Mouse (Mus musculus) thymus, adult 2 months (tissue): Measurements from ENCODE around the gene Adar. TPM values are rescaled to one million over a fixed set of nuclear protein-coding genes. Genes with fewer than 3 reads are reported as not detected.

Experiments
- DNase-seq: peaks from one replicate; pipeline ENCODE4 v3.0.0; 2021
- H3K27ac ChIP-seq: fragments of 200-500 bp; 2 replicates; pipeline ENCODE4 v1.5.1; 2012; ENCODE audit warnings: low read length, control low read depth; ENCODE audit not compliant: control insufficient read depth, insufficient read depth
- H3K27me3 ChIP-seq: fragments of 200-500 bp; 2 replicates; pipeline ENCODE4 v1.6.1; 2012; ENCODE audit warnings: mild to moderate bottlenecking, low read length, moderate library complexity, mixed read lengths; ENCODE audit not compliant: control insufficient read depth, insufficient read depth
- H3K36me3 ChIP-seq: fragments of 200-500 bp; 2 replicates; pipeline ENCODE4 v1.6.1; 2012; ENCODE audit warnings: mild to moderate bottlenecking, low read length, moderate library complexity; ENCODE audit not compliant: control insufficient read depth, insufficient read depth
- H3K4me1 ChIP-seq: fragments of 200-500 bp; replicated peaks from 2 replicates; pipeline ENCODE4 v1.6.1; 2012; ENCODE audit warnings: low read length; ENCODE audit not compliant: control insufficient read depth, insufficient read depth
- H3K4me3 ChIP-seq: fragments of 200-500 bp; 2 replicates; pipeline ENCODE4 v1.5.1; 2012; ENCODE audit warnings: mild to moderate bottlenecking, low read length, control low read depth, moderate library complexity; ENCODE audit not compliant: control insufficient read depth, insufficient read depth
- CTCF ChIP-seq: fragments of 200-500 bp; IDR thresholded peaks from 2 replicates; pipeline ENCODE4 v1.5.1; 2012; ENCODE audit warnings: mild to moderate bottlenecking, control low read depth, low read length, moderate library complexity, borderline replicate concordance; ENCODE audit not compliant: control insufficient read depth, poor library complexity, insufficient read depth; ENCODE audit errors: extremely low read depth
- POLR2A ChIP-seq: fragments of 200-500 bp; IDR thresholded peaks from 2 replicates; pipeline ENCODE4 v1.6.1; 2012; ENCODE audit warnings: mild to moderate bottlenecking, low read length, control low read depth, moderate library complexity; ENCODE audit not compliant: control insufficient read depth, poor library complexity, insufficient read depth; ENCODE audit errors: extremely low read depth
- WGBS: fragments of 180-500 bp; shearing (Covaris S2); methylation state at CpG from one replicate; pipeline ENCODE4 v1.1.7; 2018; 5-methylcytosine and 5-hydroxymethylcytosine counted together
- polyA plus RNA-seq: library from polyadenylated mRNA; depleted of rRNA; stranded (reverse); fragments of >200 nt; gene quantifications from 2 replicates; pipeline ENCODE4 v1.2.3, GENCODE M21; 2012

Adar gene
- polyA plus RNA-seq, 1 experiment = 71.1 TPM

DNA sequence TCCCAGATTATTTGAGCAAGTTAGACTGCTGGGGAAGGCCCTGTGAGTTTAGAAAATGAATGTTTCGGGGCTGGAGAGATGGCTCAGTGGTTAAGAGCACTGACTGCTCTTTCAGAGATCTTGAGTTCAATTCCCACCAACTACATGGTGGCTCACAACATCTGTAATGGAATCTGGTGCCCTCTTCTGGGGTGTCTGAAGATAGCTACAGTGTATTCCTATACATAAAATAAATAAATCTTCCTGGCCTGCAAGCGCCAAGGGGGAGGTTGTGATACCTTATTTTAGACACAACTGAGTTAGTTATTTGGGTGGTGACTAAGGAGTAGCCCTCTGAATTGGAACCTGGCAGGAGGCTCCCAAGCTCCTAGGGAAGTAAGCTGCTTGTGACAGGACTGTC, 14.0 kb downstream of the Adar start:
- TF ChIP-seq CTCF (no peak), POLR2A (no peak)
- DNase-seq = no peak
- Histone ChIP-seq H3K4me1 (peaks cover 6% of the 10 kb centered on the region), H3K36me3 (no peaks in the 10 kb centered on the region), H3K4me3 (no peak overlapping the region), H3K27ac (no peak overlapping the region), H3K27me3 (no peaks in the 10 kb centered on the region)
- WGBS = 83% methylated on average over 2 of the region's 2 CpGs

DNA sequence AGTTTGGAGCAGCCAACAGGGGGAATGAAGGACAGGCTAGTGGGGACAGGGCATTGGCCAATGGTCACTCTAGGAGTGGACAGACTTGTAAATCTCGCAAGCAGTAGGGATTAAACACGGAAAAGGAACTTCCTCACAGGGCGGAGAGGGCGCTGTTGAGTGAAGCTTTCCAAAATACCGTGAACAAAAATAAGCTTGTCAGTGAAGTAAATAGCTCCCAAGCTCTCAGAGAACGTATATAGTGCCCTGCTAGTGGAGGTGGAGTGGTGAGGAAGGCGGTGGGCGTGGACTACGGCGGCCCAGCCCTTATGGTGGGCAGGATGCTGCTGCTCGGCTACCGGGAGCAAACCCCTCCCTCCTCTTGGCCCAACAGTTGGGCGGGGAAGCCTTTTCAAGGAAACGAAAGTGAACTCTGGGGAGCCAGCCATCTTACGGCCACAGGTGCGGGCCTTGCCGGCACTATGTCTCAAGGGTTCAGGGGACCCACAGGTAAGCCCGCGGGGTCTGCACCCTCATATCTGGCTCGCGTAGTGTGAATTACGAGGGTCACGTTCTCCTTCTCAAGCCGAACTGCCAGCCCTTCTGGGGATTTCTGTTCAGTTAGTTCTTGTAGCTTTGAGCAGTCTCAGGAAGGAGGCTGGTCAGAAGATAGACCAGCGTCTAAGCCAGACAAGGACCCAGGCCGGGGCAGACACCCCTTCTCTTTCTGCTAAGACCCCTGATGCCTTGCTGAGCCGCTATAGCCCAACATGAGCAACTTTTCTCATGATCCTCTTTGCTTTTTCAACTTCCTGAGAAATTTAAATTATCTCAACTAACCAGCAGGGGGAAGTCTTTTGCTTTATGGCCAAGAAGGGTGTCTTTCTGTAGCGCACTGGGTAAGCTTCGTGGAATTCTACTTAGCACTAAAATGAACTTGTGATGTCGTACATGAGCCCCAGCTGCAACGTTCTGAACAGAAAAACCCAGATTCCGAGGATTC, 15.8 kb downstream of the Adar start:
- TF ChIP-seq POLR2A = peak; percentile 81
- TF ChIP-seq CTCF = peak; percentile 29; the same call in 1 of the 2 replicates
- peaks cover 6% of the 10 kb centered on the region for H3K4me1 ChIP-seq
- WGBS = under 1% methylated on average over 32 of the region's 32 CpGs

DNA sequence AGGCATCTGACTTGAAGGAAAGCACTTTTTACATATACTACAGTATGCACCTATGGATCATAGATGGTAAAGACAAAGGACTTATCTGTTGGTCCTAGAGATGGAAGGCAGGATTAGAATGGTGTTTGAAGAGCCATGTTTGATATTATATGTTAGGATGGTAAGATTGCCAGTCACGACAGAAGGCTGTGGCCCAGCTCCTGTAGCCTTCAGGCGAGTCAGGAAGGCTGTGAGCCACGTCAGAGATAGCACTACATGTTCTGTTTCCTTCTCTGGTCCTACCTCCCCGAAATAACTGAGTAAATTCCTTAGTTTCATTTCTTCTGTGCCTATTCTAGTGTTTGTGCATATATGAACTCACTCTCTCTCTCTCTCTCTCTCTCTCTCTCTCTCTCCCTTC, 17.3 kb downstream of the Adar start:
- no peak for DNase-seq
- Histone ChIP-seq H3K4me3 (no peak overlapping the region), H3K27me3 (no peaks in the 10 kb centered on the region), H3K4me1 (peaks cover 6% of the 10 kb centered on the region), H3K27ac (no peak overlapping the region), H3K36me3 (peaks cover 16% of the 10 kb centered on the region)
- no peak for TF ChIP-seq CTCF
- no peak for TF ChIP-seq POLR2A
- WGBS = 73% methylated on average over 4 of the region's 4 CpGs

More for the DNA sequence above, 15.8 kb downstream of the Adar start:
- Histone ChIP-seq H3K27ac (peak overlapping the region; percentile 82), H3K27me3 (no peaks in the 10 kb centered on the region), H3K4me3 (peak overlapping the region; percentile 90), H3K36me3 (peaks cover 4% of the 10 kb centered on the region)
- DNase-seq = peak; percentile 90

DNA sequence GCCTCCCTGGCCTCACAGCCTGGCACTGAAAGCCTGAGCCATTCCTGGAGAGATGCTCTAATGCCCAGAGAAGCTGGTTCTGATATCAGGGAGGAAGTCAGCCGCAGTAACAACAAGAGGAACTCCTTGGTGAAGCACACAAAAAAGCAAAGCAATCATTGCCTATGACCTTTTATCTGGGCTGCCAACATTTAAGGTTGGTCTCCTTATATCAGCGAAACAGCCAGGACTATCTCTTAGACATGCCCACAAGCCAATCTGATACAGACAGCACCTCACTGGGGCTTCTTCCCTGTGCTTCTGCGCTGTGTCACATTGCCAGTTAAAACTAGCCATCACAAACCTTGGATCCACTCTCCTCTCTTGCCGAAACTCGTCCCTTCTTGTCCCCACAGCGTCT, 23.7 kb downstream of the Adar start:
- no peak for DNase-seq
- H3K27me3 ChIP-seq = no peaks in the 10 kb centered on the region
- H3K27ac ChIP-seq = no peak overlapping the region
- WGBS = 90% methylated on average over 6 of the region's 6 CpGs
- H3K4me3 ChIP-seq = no peak overlapping the region
- peaks cover 76% of the 10 kb centered on the region for H3K36me3 ChIP-seq
- H3K4me1 ChIP-seq = no peaks in the 10 kb centered on the region
- no peak for TF ChIP-seq POLR2A
- TF ChIP-seq CTCF = no peak

DNA sequence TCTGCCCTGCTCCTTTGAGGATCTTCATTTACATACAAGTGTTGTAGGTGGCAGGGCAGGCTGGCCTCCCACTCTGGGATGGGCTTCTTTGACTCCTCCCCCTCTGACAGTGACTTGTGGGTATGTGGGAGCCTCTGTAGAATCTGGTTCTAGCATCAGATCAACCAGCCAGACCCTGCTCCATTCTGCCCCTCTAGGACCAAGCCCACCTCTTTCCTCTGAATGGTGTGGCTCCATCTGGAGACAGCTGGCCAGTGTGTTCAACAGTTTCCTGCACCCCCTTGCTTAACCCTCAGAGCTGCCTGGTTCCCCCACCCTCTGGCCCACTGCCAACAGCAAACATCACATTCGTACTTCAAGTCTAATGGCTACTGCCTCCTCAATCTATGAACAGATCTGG, 37.5 kb downstream of the Adar start:
- Histone ChIP-seq H3K27me3 (no peaks in the 10 kb centered on the region), H3K4me3 (no peak overlapping the region), H3K36me3 (peaks cover 22% of the 10 kb centered on the region), H3K4me1 (no peaks in the 10 kb centered on the region), H3K27ac (no peak overlapping the region)
- TF ChIP-seq CTCF (no peak), POLR2A (no peak)
- no peak for DNase-seq
- 41% methylated on average over 1 of the region's 1 CpGs for WGBS

DNA sequence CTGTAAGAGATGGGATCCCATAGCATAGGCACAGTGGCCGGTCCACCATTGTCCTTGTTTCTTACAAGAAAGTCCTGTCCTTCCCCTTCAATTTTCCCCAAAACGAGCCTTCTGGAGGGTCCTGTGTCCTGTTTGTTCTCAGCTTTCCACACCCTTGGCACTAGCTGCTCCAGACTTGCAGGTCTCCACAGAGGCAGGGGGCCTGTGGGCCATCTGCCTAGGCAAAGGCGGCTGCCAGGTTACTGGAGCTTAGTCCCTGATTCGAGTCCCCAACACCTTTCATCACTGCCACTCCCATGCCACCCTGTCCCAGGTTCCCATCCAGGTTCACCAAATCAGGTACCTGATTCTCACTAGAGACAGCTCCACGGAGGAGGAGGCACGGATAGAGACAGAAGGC, 40.5 kb downstream of the Adar start:
- no peak overlapping the region for H3K4me3 ChIP-seq
- TF ChIP-seq CTCF (no peak), POLR2A (no peak)
- H3K4me1 ChIP-seq = no peaks in the 10 kb centered on the region
- H3K27me3 ChIP-seq = no peaks in the 10 kb centered on the region
- 82% methylated on average over 6 of the region's 6 CpGs for WGBS
- H3K36me3 ChIP-seq = peaks cover 6% of the 10 kb centered on the region; the same call in 1 of the 2 replicates
- no peak overlapping the region for H3K27ac ChIP-seq
- DNase-seq = no peak
